Mouse (Mus musculus): Measurements from ENCODE around the gene Grk5.

The Grk5 gene

DNA sequence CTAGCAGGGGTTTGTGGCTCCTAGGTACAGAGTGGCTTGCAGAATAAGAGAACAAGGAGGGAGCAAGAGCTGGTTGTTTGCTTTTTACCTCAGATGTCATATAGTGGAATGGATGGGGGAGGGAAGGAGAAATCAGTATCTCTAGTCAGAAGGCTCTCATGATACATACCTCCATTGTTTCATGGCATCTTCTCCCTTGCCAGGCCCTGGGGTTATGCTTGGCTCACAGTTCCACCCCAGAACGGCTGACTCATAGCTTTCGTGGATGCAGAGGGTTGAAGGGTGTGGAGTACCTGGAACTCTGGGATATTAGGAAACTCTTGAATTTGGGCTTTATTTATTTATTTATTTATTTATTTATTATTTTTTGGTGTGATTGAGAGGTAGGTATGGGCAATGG, 84.0 kb downstream of the Grk5 start:
- no peak for DNase-seq (ENCODE audit: low spot score)

DNA sequence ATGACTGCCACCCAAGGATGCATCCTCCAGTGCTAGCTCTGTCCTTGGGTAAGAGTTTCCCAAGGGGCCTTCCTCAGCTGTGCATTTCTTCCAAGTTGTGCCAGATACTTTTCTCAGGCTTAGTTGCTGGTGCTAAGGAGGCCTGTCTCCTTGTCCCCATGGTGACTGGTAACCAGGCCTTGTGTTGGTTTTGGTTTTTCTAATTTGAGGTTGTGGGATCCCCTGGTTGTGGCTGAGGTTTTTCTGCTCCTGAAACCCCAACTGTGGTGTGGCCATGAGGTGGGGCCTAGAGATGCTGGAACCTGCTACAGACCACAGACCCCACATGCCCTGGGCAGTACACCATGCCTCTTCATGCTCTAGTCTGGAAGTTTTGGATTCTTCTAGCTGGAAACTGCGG, 90.0 kb downstream of the Grk5 start:
- DNase-seq (ENCODE audit: low spot score): no peak

- no peak for DNase-seq (ENCODE audit: low spot score)
These were observed 91.8 kb downstream of the Grk5 start for GRCm38 (mm10) chr19:60981391-60981790.

DNA sequence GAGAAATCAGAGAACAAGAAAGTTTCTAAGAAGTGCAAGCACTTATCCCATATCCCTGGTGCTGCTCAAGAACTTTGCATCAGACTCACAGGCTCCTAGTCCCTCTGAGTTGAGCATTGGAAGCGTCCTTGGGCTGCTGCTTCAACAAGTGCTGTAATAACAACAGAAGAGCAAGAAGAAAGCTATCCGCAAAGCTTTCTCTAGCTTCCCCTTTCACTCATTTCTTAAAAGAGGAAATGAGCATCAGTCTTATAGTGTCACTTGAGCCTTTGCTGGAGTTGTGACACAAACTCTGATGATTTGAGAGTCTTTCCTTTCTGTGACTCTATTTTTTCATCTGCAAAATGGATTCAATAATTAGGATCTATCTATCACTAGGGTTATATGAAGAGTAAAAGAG, 92.3 kb downstream of the Grk5 start:
- no peak for DNase-seq (ENCODE audit: low spot score)

DNA sequence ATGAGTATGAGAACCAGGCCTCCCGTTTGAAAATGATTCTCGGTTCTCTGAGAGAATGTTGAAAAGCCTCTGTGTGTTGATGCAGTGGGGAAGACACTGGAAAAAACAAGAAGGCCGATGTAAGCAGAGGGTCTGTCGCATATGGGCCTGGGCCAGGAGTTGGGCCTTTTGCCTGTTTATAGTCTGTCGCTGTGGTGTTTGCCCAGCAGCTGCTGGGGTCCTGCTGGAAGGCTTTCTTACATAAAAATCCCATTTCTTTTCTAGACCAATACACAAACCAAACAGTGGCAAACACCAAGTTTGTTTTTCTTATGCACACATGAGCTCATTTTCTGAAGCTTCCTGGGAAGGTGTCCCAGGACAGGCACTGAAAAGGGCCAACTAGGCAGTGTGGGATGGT, 100.2 kb downstream of the Grk5 start:
- DNase-seq (ENCODE audit: low spot score): no peak

DNA sequence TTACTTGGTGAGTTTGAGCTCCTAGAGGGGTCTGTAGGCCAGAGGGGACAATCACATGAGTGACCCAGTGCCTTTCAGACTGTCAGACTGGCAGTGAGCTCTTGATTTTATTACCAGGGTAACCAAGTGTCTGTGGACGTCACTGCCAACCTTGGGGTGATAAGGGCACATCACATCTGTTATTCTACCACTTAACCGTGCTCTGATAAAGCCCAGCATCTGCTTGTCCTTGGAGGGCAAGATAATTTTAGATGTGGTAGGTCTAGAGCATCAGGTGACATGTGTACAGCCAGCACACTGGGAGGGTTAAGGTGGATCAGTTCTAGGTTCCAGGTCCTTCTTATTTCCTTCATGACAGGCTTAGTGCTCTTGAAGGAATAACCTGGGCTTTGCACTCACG, 104.7 kb downstream of the Grk5 start:
- DNase-seq (ENCODE audit: low spot score): no peak

DNA sequence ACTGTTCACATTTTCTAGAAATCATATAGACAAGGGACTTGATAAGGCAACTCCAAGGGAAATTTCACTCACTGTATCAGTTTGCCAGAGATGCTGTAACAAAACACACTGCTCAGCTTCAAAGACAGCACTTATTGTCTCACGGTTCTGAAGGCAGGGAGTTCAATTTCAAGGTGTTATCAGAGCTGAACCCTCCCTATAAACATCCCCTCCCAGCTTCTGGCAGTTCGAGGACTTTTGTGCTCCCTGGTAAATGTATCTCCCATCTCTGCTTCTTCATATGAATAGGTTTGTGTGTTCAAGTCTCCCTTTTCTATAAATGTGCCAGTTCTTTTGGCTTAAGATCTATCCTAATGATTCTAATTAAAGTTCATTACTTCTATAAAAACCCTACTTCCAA, 105.3 kb downstream of the Grk5 start:
- DNase-seq (ENCODE audit: low spot score): no peak

DNA sequence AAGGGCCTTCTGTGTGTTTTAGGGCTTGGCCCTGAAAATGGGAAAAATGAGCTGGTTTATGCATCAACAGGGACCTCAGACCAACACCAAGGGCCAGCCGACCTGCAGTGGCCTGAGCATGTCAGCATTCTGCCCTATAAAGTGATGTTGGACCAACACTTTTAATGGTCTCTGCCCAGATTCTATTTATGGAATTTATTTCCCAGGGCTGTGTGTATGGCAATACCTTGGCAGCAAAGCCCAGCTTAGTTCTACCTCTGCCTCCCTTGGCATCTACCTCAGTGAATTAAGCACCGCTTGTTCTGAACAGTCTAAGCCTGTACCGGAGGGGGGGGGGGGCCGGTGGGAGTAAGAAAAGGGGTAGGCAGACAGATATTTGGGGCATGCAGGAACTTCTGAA, 108.2 kb downstream of the Grk5 start:
- DNase-seq (ENCODE audit: low spot score): no peak

- DNase-seq (ENCODE audit: low spot score): no peak
These were observed 110.1 kb downstream of the Grk5 start for GRCm38 (mm10) chr19:60999652-61000051.

GRCm38 (mm10) chr19:61000958-61001357, 111.4 kb downstream of the Grk5 start:
- no peak for DNase-seq (ENCODE audit: low spot score)

DNA sequence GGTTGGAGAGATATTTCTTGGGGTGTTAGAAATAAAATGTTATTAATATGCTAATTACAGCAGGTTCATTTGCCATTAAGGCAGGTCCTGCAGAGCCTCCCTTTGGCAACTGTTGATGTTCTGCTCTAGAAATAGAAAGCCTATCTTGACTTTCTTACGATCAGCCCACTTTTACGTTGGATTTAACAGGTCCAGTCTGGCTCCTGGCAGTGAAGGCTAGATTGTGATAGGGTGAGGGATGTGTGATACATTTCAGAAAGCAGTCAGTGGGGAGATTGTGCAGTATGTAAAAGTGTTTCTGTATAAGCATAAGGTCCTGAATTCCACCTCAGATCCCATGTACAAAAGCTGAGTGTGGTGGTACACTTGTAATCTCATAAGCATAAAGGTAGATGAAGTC, 119.7 kb downstream of the Grk5 start:
- no peak for DNase-seq (ENCODE audit: low spot score)

GRCm38 (mm10) chr19:61017477-61018266, 128.1 kb downstream of the Grk5 start:
- DNase-seq (ENCODE audit: low spot score): no peak

DNA sequence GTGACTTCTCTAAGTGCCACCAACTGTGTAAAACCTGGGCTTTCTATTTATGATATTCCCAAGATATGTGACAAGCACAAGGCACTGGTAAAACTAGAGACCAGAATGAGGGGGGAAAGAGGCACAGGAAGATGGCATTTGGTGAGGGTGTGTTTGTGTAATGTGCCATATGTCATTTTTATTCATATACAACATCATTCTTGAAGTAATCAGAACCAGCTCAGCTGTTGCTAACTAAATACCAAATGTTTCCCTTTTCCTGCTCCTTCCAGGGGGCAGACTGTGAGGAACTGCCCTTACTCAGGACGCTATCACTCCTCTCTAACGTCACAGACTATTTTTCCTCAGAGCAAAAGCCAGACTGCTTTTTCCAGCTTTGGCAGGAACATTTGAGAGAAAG, 132.0 kb downstream of the Grk5 start:
- DNase-seq (ENCODE audit: low spot score): no peak

DNA sequence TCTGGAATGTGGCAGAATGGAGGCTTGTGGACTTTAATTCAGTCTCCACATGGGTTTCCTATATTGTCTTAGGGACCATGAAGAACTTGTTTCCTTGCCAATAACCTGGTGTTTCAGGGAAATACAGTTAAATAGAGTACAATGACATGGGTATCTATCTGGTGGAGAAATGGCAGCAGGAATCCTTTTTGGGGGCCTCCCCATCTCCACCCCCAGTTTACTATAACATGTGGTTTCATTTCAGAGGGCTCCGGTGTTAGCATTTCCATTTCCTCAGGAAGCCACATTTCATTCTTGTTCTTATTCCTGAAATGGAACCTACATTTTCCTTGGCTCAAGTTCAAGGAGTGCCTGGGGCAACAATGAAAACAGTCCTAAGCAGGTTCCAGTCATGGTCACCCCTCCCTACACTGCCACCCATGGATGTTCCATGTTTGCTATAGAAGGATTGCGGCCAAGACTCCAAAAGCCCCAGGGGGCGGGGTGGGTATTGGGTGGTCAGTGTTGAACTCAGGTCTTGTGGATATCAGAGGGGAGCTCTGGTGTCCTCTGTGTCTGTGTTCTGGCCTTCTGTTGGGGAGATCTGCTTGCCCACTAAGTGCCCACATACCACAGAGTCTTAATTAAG, 132.5 kb downstream of the Grk5 start:
- no peak for DNase-seq (ENCODE audit: low spot score)

DNA sequence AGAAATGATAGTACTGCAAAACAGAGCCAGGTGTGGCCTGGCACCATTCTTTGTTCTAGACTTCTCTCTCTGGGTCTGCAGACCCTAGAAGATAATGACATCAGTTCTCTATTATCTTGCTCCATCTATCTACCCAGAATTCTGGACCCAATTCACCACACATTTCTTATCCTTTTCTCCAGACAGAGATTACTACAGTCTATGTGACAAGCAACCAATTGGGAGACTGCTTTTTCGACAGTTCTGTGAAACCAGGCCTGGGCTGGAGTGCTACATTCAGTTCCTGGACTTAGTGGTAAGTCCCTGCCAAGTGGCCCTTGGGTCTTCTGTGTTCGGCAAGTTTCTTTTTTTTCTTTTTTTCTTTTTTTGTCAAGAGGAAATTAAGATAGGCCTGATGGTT, 142.0 kb downstream of the Grk5 start:
- no peak for DNase-seq (ENCODE audit: low spot score)

GRCm38 (mm10) chr19:61039151-61039550, 149.6 kb downstream of the Grk5 start:
- DNase-seq (ENCODE audit: low spot score): no peak

- no peak for DNase-seq (ENCODE audit: low spot score)
These were observed 159.1 kb downstream of the Grk5 start for GRCm38 (mm10) chr19:61048646-61049045.

GRCm38 (mm10) chr19:61049413-61049812, 159.9 kb downstream of the Grk5 start:
- no peak for DNase-seq (ENCODE audit: low spot score)

DNA sequence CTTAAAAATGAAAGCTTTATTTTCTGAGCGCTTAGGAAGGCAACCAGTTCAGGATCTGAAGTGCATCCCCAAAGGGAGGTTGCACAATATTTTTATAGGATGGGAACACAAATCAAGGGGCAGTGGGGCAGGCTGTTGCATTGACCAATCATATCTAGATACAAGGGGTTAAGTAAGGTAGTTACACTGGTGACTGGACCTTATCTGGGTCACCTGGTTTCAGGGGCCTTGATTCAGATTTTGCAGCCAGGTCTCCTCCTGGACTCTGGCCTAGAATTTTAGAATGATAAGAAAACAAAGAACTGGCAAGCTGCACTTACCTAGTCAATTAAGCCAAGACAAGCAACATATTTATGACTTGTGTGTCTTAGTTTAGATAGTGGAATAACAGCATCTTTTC, 161.6 kb downstream of the Grk5 start:
- no peak for DNase-seq (ENCODE audit: low spot score)

DNA sequence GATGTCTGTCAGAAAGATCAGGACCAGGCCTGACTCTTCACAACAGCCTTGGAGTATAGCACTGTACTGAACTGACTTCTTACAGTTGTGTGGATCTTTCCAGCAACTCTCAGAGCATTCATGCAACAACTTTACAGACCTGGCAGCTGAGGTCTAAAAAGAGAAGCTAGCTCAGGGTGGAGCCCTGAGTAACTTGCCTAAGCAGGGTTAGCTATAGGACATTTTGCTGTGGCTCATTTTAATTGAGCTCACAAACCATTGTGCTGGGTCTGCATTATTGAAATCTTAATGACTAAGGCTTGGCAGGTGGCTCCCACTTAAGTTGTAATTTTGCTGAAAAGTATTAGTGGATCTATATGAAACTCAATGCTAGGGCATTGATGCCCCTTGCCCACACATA, 162.5 kb downstream of the Grk5 start:
- DNase-seq (ENCODE audit: low spot score): no peak

- DNase-seq (ENCODE audit: low spot score): no peak
These were observed 163.2 kb downstream of the Grk5 start for GRCm38 (mm10) chr19:61052786-61053185.

DNA sequence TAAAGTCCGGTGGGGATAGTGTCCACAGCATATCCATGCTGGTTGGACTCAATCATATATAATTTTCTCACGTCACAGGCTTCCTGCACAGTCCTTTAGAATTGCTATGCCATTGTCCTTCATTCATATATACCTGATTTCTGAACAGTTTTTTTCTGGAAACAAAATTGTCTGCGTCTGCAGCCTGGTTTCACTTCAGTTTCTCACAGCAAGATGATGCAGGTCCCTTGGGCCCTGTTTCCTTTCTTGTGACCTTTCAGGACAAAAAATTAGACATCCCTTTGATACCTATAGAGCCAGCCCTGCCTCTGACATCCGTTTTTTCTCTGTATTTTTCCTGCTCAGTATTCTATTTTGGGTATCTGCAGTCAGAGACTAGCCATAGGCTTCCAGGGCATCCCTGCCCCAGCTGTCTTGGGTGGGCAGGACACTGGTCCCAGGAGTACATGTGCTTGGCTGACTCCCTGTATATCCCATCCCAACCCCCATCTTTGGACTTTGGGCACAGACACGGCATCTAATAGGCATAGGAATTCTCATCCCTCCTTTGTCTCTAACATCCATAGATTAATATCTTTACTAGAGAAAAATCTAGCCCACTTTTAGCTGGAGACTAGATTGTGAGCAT, 167.3 kb downstream of the Grk5 start:
- no peak for DNase-seq (ENCODE audit: low spot score)

- peak; percentile 5 for DNase-seq (ENCODE audit: low spot score)
These were observed 168.0 kb downstream of the Grk5 start for GRCm38 (mm10) chr19:61057581-61057980.

- no peak for DNase-seq (ENCODE audit: low spot score)
These were observed 174.8 kb downstream of the Grk5 start for GRCm38 (mm10) chr19:61064386-61064785.

Data from urinary bladder, postnatal 14 days (tissue).